ENCODE assay signal across 13 mouse cellular contexts in genomic region chrX:105167217-105167616, GRCm38 (mm10). TPM values are rescaled to one million over a fixed set of nuclear protein-coding genes. Genes with fewer than 3 reads are reported as not detected.
DNase-seq lines count a peak whose midpoint lies in the region; ATAC-seq and TF ChIP-seq lines count a peak whose summit lies in the region.
"Had no signal": no experiment of that assay in that cellular context is flagged by ENCODE, and none has a peak within 500 bp of the region (broad histone marks: within the 10 kb centered on the region; RNA-seq: fewer than 3 reads in every experiment).

No protein-coding gene starts in this region.

- no peaks in the 10 kb centered on the region for H3K4me1 ChIP-seq in forebrain, embryonic 14.5 days (ENCODE audit: control insufficient read depth, insufficient read depth, low read length)
- H3K4me1 ChIP-seq in forebrain, embryonic 12.5 days: no peaks in the 10 kb centered on the region
- H3K4me1 ChIP-seq in lung, postnatal 0 days (ENCODE audit: insufficient read depth, low read depth, low read length): no peaks in the 10 kb centered on the region
- no peaks in the 10 kb centered on the region for H3K4me1 ChIP-seq in limb, embryonic 10.5 days
- H3K4me1 ChIP-seq: heart, embryonic 10.5 days had no signal

- 0 out of 2 replicates have a peak, but pooled peaks cover 4% of the 10 kb centered on the region for H3K27me3 ChIP-seq in forebrain, embryonic 14.5 days (replicated peaks; ENCODE audit: control insufficient read depth, insufficient read depth, low read length)
- peaks cover 37% of the 10 kb centered on the region for H3K27me3 ChIP-seq in forebrain, embryonic 12.5 days
- 0 out of 2 replicates have a peak, but pooled peaks cover 4% of the 10 kb centered on the region for H3K27me3 ChIP-seq in lung, postnatal 0 days (replicated peaks; ENCODE audit: insufficient read depth, low read length)
- peaks cover 64% of the 10 kb centered on the region for H3K27me3 ChIP-seq in limb, embryonic 10.5 days (ENCODE audit: low read depth, poor library complexity, severe bottlenecking)

- no peak overlapping the region for H3K4me2 ChIP-seq in forebrain, embryonic 14.5 days (ENCODE audit: low read length)
- no peak overlapping the region for H3K4me2 ChIP-seq in forebrain, embryonic 12.5 days
- no peak overlapping the region for H3K4me2 ChIP-seq in lung, postnatal 0 days (replicated peaks; ENCODE audit: low read depth, low read length)
- H3K4me2 ChIP-seq: midbrain, embryonic 11.5 days had no signal

- no peaks in the 10 kb centered on the region for H3K9me3 ChIP-seq in forebrain, embryonic 14.5 days (replicated peaks; ENCODE audit: control insufficient read depth, low read length)
- H3K9me3 ChIP-seq in forebrain, embryonic 12.5 days: no peaks in the 10 kb centered on the region
- no peaks in the 10 kb centered on the region for H3K9me3 ChIP-seq in lung, postnatal 0 days (ENCODE audit: low read length)
- H3K9me3 ChIP-seq in limb, embryonic 10.5 days (replicated peaks): no peaks in the 10 kb centered on the region
- H3K9me3 ChIP-seq: heart, embryonic 10.5 days had no signal

- H3K9ac ChIP-seq in forebrain, embryonic 14.5 days (ENCODE audit: low read length): no peak overlapping the region
- no peak overlapping the region for H3K9ac ChIP-seq in forebrain, embryonic 12.5 days
- no peak overlapping the region for H3K9ac ChIP-seq in lung, postnatal 0 days (replicated peaks; ENCODE audit: low read depth)

- TF ChIP-seq EP300 in lung, postnatal 0 days (IDR thresholded peaks at IDR 0.05): no peak

- peak; percentile 10 for DNase-seq in forebrain, embryonic 14.5 days (ENCODE audit: low spot score)
- peak; percentile 12 for DNase-seq in lung, postnatal 0 days (ENCODE audit: low spot score)
- DNase-seq in lung, adult 18-20 months: no peak
- DNase-seq in embryo, embryonic 11 days: peak; percentile 2
- DNase-seq in thymus, postnatal 0 days (ENCODE audit: low spot score): no peak
- DNase-seq in right cerebral cortex, postnatal 25 days: no peak
- no peak for DNase-seq in limb, embryonic 10.5 days (ENCODE audit: low spot score)
- DNase-seq: adrenal gland, adult 2 months; liver had no signal

- no peak overlapping the region for H3K27ac ChIP-seq in forebrain, embryonic 14.5 days (ENCODE audit: low read depth, low read length)
- no peak overlapping the region for H3K27ac ChIP-seq in forebrain, embryonic 12.5 days
- no peak overlapping the region for H3K27ac ChIP-seq in lung, postnatal 0 days (ENCODE audit: low read length)
- H3K27ac ChIP-seq in limb, embryonic 10.5 days: no peak overlapping the region
- H3K27ac ChIP-seq: heart, embryonic 10.5 days had no signal

- 77% methylated on average over 2 of the region's 2 CpGs for WGBS in forebrain, embryonic 14.5 days
- 84% methylated on average over 2 of the region's 2 CpGs for WGBS in forebrain, embryonic 12.5 days
- 64% methylated on average over 2 of the region's 2 CpGs for WGBS in lung, postnatal 0 days
- 73% methylated on average over 2 of the region's 2 CpGs for WGBS in limb, embryonic 10.5 days

- no peak overlapping the region for H3K4me3 ChIP-seq in forebrain, embryonic 14.5 days (ENCODE audit: low read depth, low read length)
- no peak overlapping the region for H3K4me3 ChIP-seq in forebrain, embryonic 12.5 days (replicated peaks)
- no peak overlapping the region for H3K4me3 ChIP-seq in lung, postnatal 0 days (ENCODE audit: low read depth, low read length)
- H3K4me3 ChIP-seq in limb, embryonic 10.5 days: no peak overlapping the region
- H3K4me3 ChIP-seq: heart, embryonic 10.5 days had no signal

- peak; percentile 34 for TF ChIP-seq CTCF in lung, postnatal 0 days (IDR thresholded peaks at IDR 0.05)

- ATAC-seq in forebrain, embryonic 14.5 days: no peak
- ATAC-seq in forebrain, embryonic 12.5 days (ENCODE audit: low FRiP score): no peak
- ATAC-seq in lung, postnatal 0 days: no peak
- ATAC-seq: forebrain, embryonic 16.5 days had no signal

- no peaks in the 10 kb centered on the region for H3K36me3 ChIP-seq in forebrain, embryonic 14.5 days (ENCODE audit: control insufficient read depth, insufficient read depth, low read length)
- H3K36me3 ChIP-seq in forebrain, embryonic 12.5 days (replicated peaks): no peaks in the 10 kb centered on the region
- H3K36me3 ChIP-seq in lung, postnatal 0 days (ENCODE audit: insufficient read depth, low read length): no peaks in the 10 kb centered on the region
- H3K36me3 ChIP-seq in limb, embryonic 10.5 days: no peaks in the 10 kb centered on the region
- H3K36me3 ChIP-seq: heart, embryonic 10.5 days had no signal

RNA-seq across cellular contexts. Expression of gene Magee1, which starts 47.0 kb away (rescaled TPM):
- polyA plus RNA-seq in forebrain, embryonic 14.5 days (2014; fragmentation: Nextera tagmentation; extraction: Ambion mirVana): 58.1 and 80.5 TPM in 2 replicates
- 69.6 and 76.6 TPM in 2 replicates for polyA plus RNA-seq in forebrain, embryonic 12.5 days (2016; fragmentation: Nextera tagmentation; extraction: Ambion mirVana)
- 5.8 and 7.1 TPM in 2 replicates for polyA plus RNA-seq in lung, postnatal 0 days (2015; fragmentation: Nextera tagmentation; extraction: Ambion mirVana)
- polyA plus RNA-seq in thymus, postnatal 0 days (2015; fragmentation: Nextera tagmentation; extraction: Ambion mirVana): 3.6 and 4.3 TPM in 2 replicates
- 13.3 and 19.2 TPM in 2 replicates for polyA plus RNA-seq in limb, embryonic 10.5 days (2016; fragmentation: Nextera tagmentation; extraction: Ambion mirVana)

Comparison
In these comparisons a context has a peak if more than half of its experiments do, and no peak if none do; other contexts are left out.
1. DNase-seq: peak in forebrain, embryonic 14.5 days (single experiment), lung, postnatal 0 days (single experiment) and embryo, embryonic 11 days (single experiment); none in lung, adult 18-20 months (0 of 2), thymus, postnatal 0 days (single experiment), right cerebral cortex, postnatal 25 days (single experiment) and limb, embryonic 10.5 days (single experiment).